Mouse (Mus musculus) MEL (cell line): ENCODE data around the gene Fam83g. TPM values are rescaled to one million over a fixed set of nuclear protein-coding genes. Genes with fewer than 3 reads are reported as not detected.

ENCODE experiments used
- DNase-seq: peaks from one replicate; pipeline ENCODE4 v3.0.0; 2011; ENCODE audit warnings: low read depth, low spot score
- H3K27ac ChIP-seq: 2 replicates; pipeline ENCODE4 v1.5.1; 2012; ENCODE audit warnings: low read depth, mild to moderate bottlenecking, control low read depth, low read length, moderate library complexity; ENCODE audit not compliant: control insufficient read depth
- H3K27me3 ChIP-seq, 2 experiments: fragments of 150-350 bp in 1 of 2; sonication (generic) in 1 of 2; 2 replicates each; pipeline ENCODE4 v1.6.1; 2012; ENCODE audit warnings: low read length in 2 of 2, mild to moderate bottlenecking in 2 of 2, improper control_type of control experiment in 1 of 2, moderate library complexity in 1 of 2; ENCODE audit not compliant: insufficient read depth in 2 of 2, control insufficient read depth in 1 of 2
- H3K36me3 ChIP-seq, 2 experiments: 2 replicates each; pipeline ENCODE4 v1.6.1; 2012 to 2014; ENCODE audit warnings: low read length in 2 of 2, improper control_type of control experiment in 1 of 2, inconsistent platforms in 1 of 2, mild to moderate bottlenecking in 1 of 2; ENCODE audit not compliant: insufficient read depth in 2 of 2, control insufficient read depth in 1 of 2
- H3K4me1 ChIP-seq, 2 experiments: fragments of 150-350 bp in 1 of 2; sonication (generic) in 1 of 2; 2 replicates each; pipeline ENCODE4 v1.6.1; 2012; ENCODE audit warnings: low read length in 2 of 2, improper control_type of control experiment in 1 of 2, mild to moderate bottlenecking in 1 of 2; ENCODE audit not compliant: insufficient read depth in 2 of 2, control insufficient read depth in 1 of 2
- H3K4me3 ChIP-seq, 2 experiments: fragments of 150-350 bp in 1 of 2; sonication (generic) in 1 of 2; 2 replicates each; pipeline ENCODE4 v1.5.1; 2012; ENCODE audit warnings: low read depth in 2 of 2, low read length in 2 of 2, mild to moderate bottlenecking in 2 of 2, moderate library complexity in 2 of 2, control low read depth in 1 of 2, improper control_type of control experiment in 1 of 2; ENCODE audit not compliant: control insufficient read depth in 1 of 2, insufficient read depth in 1 of 2
- H3K79me2 ChIP-seq: 2 replicates; pipeline ENCODE4 v1.6.1; 2012; ENCODE audit warnings: mild to moderate bottlenecking, low read length, moderate library complexity; ENCODE audit not compliant: control insufficient read depth, poor library complexity, insufficient read depth
- H3K9ac ChIP-seq: 2 replicates; pipeline ENCODE4 v1.6.1; 2012; ENCODE audit warnings: low read depth, mild to moderate bottlenecking, control low read depth, low read length, moderate library complexity; ENCODE audit not compliant: control insufficient read depth, poor library complexity, severe bottlenecking
- H3K9me3 ChIP-seq: fragments of 150-350 bp; sonication (generic); replicated peaks from 2 replicates; pipeline ENCODE4 v1.6.1; 2012; ENCODE audit warnings: mild to moderate bottlenecking, low read length, improper control_type of control experiment, moderate library complexity; ENCODE audit not compliant: insufficient read depth
- CTCF ChIP-seq, 3 experiments: IDR thresholded peaks in 2 of 3; conservative IDR thresholded peaks in 1 of 3; 2 replicates each; pipeline ENCODE4 v1.5.1; 2011 to 2012; ENCODE audit warnings: low read length in 3 of 3, low read depth in 2 of 3, mild to moderate bottlenecking in 2 of 3, improper control_type of control experiment in 1 of 3, inconsistent platforms in 1 of 3, mixed read lengths in 1 of 3, moderate library complexity in 1 of 3; ENCODE audit not compliant: control insufficient read depth in 1 of 3, insufficient read depth in 1 of 3, poor library complexity in 1 of 3, severe bottlenecking in 1 of 3
- E2F4 ChIP-seq: IDR thresholded peaks from 2 replicates; pipeline ENCODE4 v1.6.1; 2011; ENCODE audit warnings: low read depth, low read length, improper control_type of control experiment, borderline replicate concordance
- ELF1 ChIP-seq: IDR thresholded peaks from 2 replicates; pipeline ENCODE4 v1.6.1; 2014; ENCODE audit warnings: low read depth, mild to moderate bottlenecking, inconsistent platforms, low read length, improper control_type of control experiment, moderate library complexity
- EP300 ChIP-seq, 2 experiments: IDR thresholded peaks; 2 replicates each; pipeline ENCODE4 v1.6.1; 2011; ENCODE audit warnings: improper control_type of control experiment in 2 of 2, low read length in 2 of 2, low read depth in 1 of 2, mild to moderate bottlenecking in 1 of 2
- GABPA ChIP-seq: IDR thresholded peaks from 2 replicates; pipeline ENCODE4 v1.6.1; 2012; ENCODE audit warnings: low read depth, mild to moderate bottlenecking, inconsistent platforms, low read length, improper control_type of control experiment, moderate library complexity
- JUND ChIP-seq: IDR thresholded peaks from 2 replicates; pipeline ENCODE4 v1.6.1; 2011; ENCODE audit warnings: low read depth, mild to moderate bottlenecking, improper control_type of control experiment, low read length
- KAT2A ChIP-seq: conservative IDR thresholded peaks from 2 replicates; pipeline ENCODE4 v1.6.1; 2012; ENCODE audit warnings: low read depth, low read length, improper control_type of control experiment, inconsistent platforms
- MAFK ChIP-seq: IDR thresholded peaks from 2 replicates; pipeline ENCODE4 v1.6.1; 2011; ENCODE audit warnings: low read depth, mild to moderate bottlenecking, low read length, improper control_type of control experiment, borderline replicate concordance
- MAZ ChIP-seq: IDR thresholded peaks from 2 replicates; pipeline ENCODE4 v1.6.1; 2012; ENCODE audit warnings: low read depth, mild to moderate bottlenecking, inconsistent platforms, low read length, improper control_type of control experiment
- MXI1 ChIP-seq: IDR thresholded peaks from 2 replicates; pipeline ENCODE4 v1.6.1; 2011; ENCODE audit warnings: mild to moderate bottlenecking, low read depth, low read length, improper control_type of control experiment
- NELFE ChIP-seq: IDR thresholded peaks from 2 replicates; pipeline ENCODE4 v1.6.1; 2011; ENCODE audit warnings: low read depth, low read length, improper control_type of control experiment
- POLR2AphosphoS2 ChIP-seq: IDR thresholded peaks from 2 replicates; pipeline ENCODE4 v1.6.1; 2011; ENCODE audit warnings: low read length, improper control_type of control experiment
- RAD21 ChIP-seq: IDR thresholded peaks from 2 replicates; pipeline ENCODE4 v1.6.1; 2011; ENCODE audit warnings: mild to moderate bottlenecking, low read depth, low read length, improper control_type of control experiment
- RCOR1 ChIP-seq: IDR thresholded peaks from 2 replicates; pipeline ENCODE4 v1.6.1; 2012; ENCODE audit warnings: low read depth, mild to moderate bottlenecking, inconsistent platforms, low read length, improper control_type of control experiment
- SIN3A ChIP-seq: IDR thresholded peaks from 2 replicates; pipeline ENCODE4 v1.6.1; 2012; ENCODE audit warnings: low read length, improper control_type of control experiment, inconsistent platforms
- TBP ChIP-seq: IDR thresholded peaks from 2 replicates; pipeline ENCODE4 v1.8.0; 2011; ENCODE audit warnings: low read depth, low read length, improper control_type of control experiment
- TCF12 ChIP-seq: IDR thresholded peaks from 2 replicates; pipeline ENCODE4 v1.6.1; 2014; ENCODE audit warnings: low read depth, mild to moderate bottlenecking, inconsistent platforms, low read length, improper control_type of control experiment, moderate library complexity
- UBTF ChIP-seq: IDR thresholded peaks from 2 replicates; pipeline ENCODE4 v1.6.1; 2012; ENCODE audit warnings: low read depth, mild to moderate bottlenecking, inconsistent platforms, low read length, improper control_type of control experiment, moderate library complexity, borderline replicate concordance; ENCODE audit not compliant: insufficient read depth
- ZMIZ1 ChIP-seq: IDR thresholded peaks from 2 replicates; pipeline ENCODE4 v1.6.1; 2012; ENCODE audit warnings: low read depth, mild to moderate bottlenecking, inconsistent platforms, low read length, improper control_type of control experiment, moderate library complexity
- polyA plus RNA-seq, 2 experiments: library from polyadenylated mRNA; stranded (reverse) in 1 of 2; unstranded in 1 of 2; fragments of >175 nt in 1 of 2; fragments of >200 nt in 1 of 2; gene quantifications; 2 replicates each; pipeline versions ENCODE4 v1.2.1 to v1.2.4; 2012; ENCODE audit warnings: low replicate concordance in 2 of 2, low read depth in 1 of 2; ENCODE audit not compliant: insufficient read length in 2 of 2, insufficient read depth in 1 of 2, missing spikeins in 1 of 2
- total RNA-seq: library from RNA; depleted of rRNA; stranded (reverse); fragments of 300-350 nt; gene quantifications from 2 replicates; pipeline ENCODE4 v1.2.3, GENCODE M21; 2012

Fam83g gene
- total and polyA plus RNA-seq, 3 experiments = 5.4 to 9.7 TPM; not detected in 1

GRCm38 (mm10) chr11:61687595-61687994 lies 3.7 kb downstream of the Fam83g start:
- Histone ChIP-seq H3K4me1 (peaks cover 5 to 28% of the 10 kb centered on the region in 2 experiments; a peak in 3 of 4 replicates), H3K36me3 (peaks cover 0 to 8% of the 10 kb centered on the region in 2 experiments; a peak in 2 of 4 replicates), H3K27me3 (no peaks in the 10 kb centered on the region)
- TF ChIP-seq RCOR1 (no peak), NELFE (no peak), EP300 (IDR thresholded peaks at IDR 0.05; ENCODE audit: low read depth in 1 of 2, low read length in 2 of 2) (no peak), ELF1 (no peak), POLR2AphosphoS2 (no peak), UBTF (no peak), SIN3A (no peak), JUND (no peak), E2F4 (no peak), MAZ (no peak), MXI1 (no peak), KAT2A (no peak)
- TF ChIP-seq, all 39 proteins: peak for 0
- H3K4me3 ChIP-seq = no peak overlapping the region
- no peak for DNase-seq
- no peak overlapping the region for H3K27ac ChIP-seq
- no peaks in the 10 kb centered on the region for H3K9me3 ChIP-seq
- H3K9ac ChIP-seq = no peak overlapping the region
- H3K79me2 ChIP-seq = peaks cover 7% of the 10 kb centered on the region

GRCm38 (mm10) chr11:61692996-61693395 lies 9.1 kb downstream of the Fam83g start:
- Histone ChIP-seq H3K27ac (no peak overlapping the region), H3K4me3 (no peak overlapping the region), H3K79me2 (no peaks in the 10 kb centered on the region), H3K9ac (no peak overlapping the region), H3K36me3 (no peaks in the 10 kb centered on the region; a peak in 1 of 4 replicates), H3K4me1 (no peaks in the 10 kb centered on the region), H3K9me3 (no peaks in the 10 kb centered on the region), H3K27me3 (no peaks in the 10 kb centered on the region)
- TF ChIP-seq KAT2A = no peak
- no peak for TF ChIP-seq UBTF
- no peak for TF ChIP-seq ZMIZ1
- TF ChIP-seq RAD21 = no peak
- TF ChIP-seq CTCF (IDR thresholded peaks at IDR 0.05 in 2 of 3, conservative IDR thresholded peaks at IDR 0.05 in 1 of 3; ENCODE audit: control insufficient read depth in 1 of 3, insufficient read depth in 1 of 3, low read depth in 2 of 3, low read length in 3 of 3, poor library complexity in 1 of 3, severe bottlenecking in 1 of 3) = no peak
- no peak for TF ChIP-seq TBP
- TF ChIP-seq MAFK = no peak
- TF ChIP-seq GABPA = no peak
- no peak for TF ChIP-seq TCF12
- DNase-seq = no peak
